Mouse (Mus musculus): ENCODE data around the gene 1190002N15Rik. TPM values are rescaled to one million over a fixed set of nuclear protein-coding genes. Genes with fewer than 3 reads are reported as not detected.

Gene 1190002N15Rik
- total RNA-seq (2014; rRNA removed) (21.8 and 23.4 TPM in 2 replicates), polyA plus RNA-seq (2012; rRNA removed) (10.0 and 10.1 TPM in 2 replicates)

DNA sequence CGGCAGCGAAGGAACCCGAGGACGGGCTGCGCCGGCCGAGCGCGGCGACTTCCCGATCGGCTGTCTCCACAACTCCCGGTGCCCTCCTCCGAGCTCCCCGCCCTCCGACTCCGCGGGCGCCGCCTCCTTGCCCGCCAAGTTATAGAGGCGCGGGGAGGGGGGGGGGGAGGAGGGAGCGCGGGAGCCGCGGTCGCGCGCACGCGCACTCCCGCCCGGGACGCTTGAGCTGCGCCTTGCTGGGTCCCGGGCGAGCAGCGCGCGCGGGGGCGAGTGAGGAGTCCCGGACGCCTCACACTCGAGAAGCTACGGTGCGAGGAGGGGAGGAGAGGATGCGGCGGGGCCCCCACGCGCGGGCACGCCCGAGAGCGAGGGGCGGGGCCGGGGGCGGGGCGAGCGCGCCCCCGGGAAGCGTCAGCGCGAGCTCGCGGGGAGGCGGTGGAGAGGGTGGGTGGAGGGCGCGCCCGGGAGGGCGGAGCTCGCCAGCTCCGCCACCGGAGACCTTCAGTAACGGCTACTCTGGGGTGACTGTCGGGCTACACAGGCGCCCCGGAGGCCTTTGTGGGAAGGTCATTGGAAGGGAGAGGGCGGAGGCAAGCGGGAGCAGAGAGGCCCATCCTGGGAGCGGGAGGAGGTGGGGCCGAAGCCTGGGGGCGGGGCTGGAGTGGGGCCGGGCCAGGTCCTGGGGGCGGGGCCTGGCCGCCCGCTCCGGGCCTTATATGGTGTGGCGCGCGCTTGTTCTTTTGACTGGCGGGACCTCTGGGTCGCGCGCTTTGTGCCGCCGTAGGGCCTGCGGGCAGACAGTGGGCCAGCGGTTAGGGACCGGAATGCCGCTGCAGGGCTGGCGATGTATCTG, at the start of gene 1190002N15Rik:
Gene 1190002N15Rik (minus strand): TSS at position 112 of the 853 bp plus-strand sequence.
- under 1% methylated on average over 89 of the region's 104 CpGs for WGBS

DNA sequence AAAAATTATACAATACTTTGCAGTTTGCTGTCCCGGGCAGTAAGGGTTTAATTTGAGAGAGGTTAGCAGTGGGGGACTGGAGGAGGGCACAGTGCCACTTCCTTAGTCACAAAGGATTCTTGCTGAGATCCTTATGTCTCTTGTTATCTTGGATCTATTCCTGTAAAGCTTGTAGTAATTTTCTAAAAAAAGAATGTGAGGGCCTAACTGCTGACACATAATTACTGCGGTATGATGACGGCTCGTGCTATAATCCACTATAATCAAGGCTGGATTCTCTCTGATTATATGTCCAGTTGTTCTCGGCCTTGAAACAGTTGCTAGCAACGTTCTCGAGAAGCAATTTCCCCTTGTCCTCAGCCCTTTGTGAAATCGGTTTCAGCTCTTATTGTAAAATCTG, 44.4 kb upstream of the 1190002N15Rik start:
- WGBS, result 82% methylated on average over 8 of the region's 8 CpGs
- Histone ChIP-seq H3K36me3 (ENCODE audit: control insufficient read depth, insufficient read depth, low read length) (no peaks in the 10 kb centered on the region), H3K9ac (ENCODE audit: low read depth, low read length) (no peak overlapping the region), H3K27me3 (ENCODE audit: control insufficient read depth, insufficient read depth, low read length) (no peaks in the 10 kb centered on the region), H3K4me3 (ENCODE audit: insufficient read depth, low read depth, low read length) (no peak overlapping the region), H3K27ac (replicated peaks; ENCODE audit: insufficient read depth, low read depth, low read length) (no peak overlapping the region), H3K4me1 (ENCODE audit: control insufficient read depth, insufficient read depth, low read length) (no peaks in the 10 kb centered on the region), H3K79me2 (ENCODE audit: control insufficient read depth, insufficient read depth, low read length) (no peaks in the 10 kb centered on the region)
- no peak for TF ChIP-seq CTCF (IDR thresholded peaks at IDR 0.05; ENCODE audit: low read depth, low read length)
- TF ChIP-seq POLR2A (IDR thresholded peaks at IDR 0.05; ENCODE audit: extremely low read depth, insufficient read depth, low read length), result no peak
- no peak for DNase-seq (ENCODE audit: extremely low read depth, low read depth, low spot score)

More for the DNA sequence above, at the start of gene 1190002N15Rik:
- peak; percentile 84 for DNase-seq (ENCODE audit: extremely low read depth, low read depth, low spot score)
- Histone ChIP-seq H3K27me3 (ENCODE audit: control insufficient read depth, insufficient read depth, low read length) (no peaks in the 10 kb centered on the region), H3K4me1 (ENCODE audit: control insufficient read depth, insufficient read depth, low read length) (peaks cover 8% of the 10 kb centered on the region), H3K27ac (replicated peaks; ENCODE audit: insufficient read depth, low read depth, low read length) (peak within 1 kb of the TSS; percentile 96), H3K79me2 (ENCODE audit: control insufficient read depth, insufficient read depth, low read length) (peaks cover 3% of the 10 kb centered on the region; the same call in 1 of the 2 replicates), H3K9ac (ENCODE audit: low read depth, low read length) (peak within 1 kb of the TSS; percentile 92), H3K4me3 (ENCODE audit: insufficient read depth, low read depth, low read length) (peak within 1 kb of the TSS; percentile 90), H3K36me3 (ENCODE audit: control insufficient read depth, insufficient read depth, low read length) (no peaks in the 10 kb centered on the region)
- TF ChIP-seq POLR2A (IDR thresholded peaks at IDR 0.05; ENCODE audit: extremely low read depth, insufficient read depth, low read length) (peak; percentile 96), CTCF (IDR thresholded peaks at IDR 0.05; ENCODE audit: low read depth, low read length) (no peak)

DNA sequence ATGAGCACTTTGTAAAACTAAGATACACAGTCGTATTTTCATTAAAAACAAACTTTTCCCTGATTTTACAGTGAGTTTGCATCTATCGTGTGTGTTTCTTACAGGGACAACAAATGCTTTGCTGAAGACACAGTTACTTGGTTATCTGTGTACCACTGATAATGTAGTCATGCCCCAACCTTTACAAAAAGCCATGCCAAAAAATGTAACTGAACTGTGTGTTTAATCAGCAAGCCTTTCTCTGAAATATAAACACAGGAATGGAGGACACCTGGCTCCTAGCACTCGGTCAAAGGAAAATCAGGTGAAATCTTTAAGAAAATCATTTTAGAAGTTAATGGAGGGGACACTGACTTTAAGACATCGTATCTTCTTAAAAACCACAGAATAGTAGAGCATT, 43.8 kb upstream of the 1190002N15Rik start:
- TF ChIP-seq POLR2A (IDR thresholded peaks at IDR 0.05; ENCODE audit: extremely low read depth, insufficient read depth, low read length) (no peak), CTCF (IDR thresholded peaks at IDR 0.05; ENCODE audit: low read depth, low read length) (no peak)

DNA sequence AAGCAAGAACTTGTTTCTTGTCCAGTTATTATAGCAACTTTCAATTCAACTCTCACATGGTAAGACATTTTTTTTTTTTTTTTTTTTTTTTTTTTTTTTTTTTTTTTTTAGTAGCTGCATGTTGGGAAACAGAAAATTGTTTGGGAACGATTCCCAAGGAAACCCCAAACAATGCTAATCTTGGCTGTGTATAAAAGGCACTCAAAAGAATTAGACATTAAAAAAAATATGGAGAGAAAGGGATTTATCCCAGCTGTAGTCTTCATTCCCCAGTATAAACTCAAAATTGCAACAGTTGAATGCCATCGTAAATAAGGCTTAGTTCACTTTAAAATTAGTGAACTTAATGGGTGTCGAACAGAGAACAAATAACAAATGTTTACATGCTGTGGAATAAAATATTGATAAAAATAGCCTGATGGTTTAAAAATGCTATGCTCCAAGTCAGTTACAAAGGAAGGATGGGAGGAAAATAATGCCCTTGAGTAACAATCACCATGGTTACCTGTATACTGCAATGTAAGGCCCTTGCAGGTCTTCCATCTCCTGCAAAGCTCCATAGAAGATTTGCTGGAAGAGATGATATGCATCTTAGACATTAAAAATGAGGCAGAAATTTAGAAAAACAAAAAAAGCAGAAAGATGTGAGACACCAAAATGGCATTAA, 42.3 kb upstream of the 1190002N15Rik start:
- Histone ChIP-seq H3K4me3 (ENCODE audit: insufficient read depth, low read depth, low read length) (no peak overlapping the region), H3K27ac (replicated peaks; ENCODE audit: insufficient read depth, low read depth, low read length) (no peak overlapping the region), H3K79me2 (ENCODE audit: control insufficient read depth, insufficient read depth, low read length) (no peaks in the 10 kb centered on the region), H3K27me3 (ENCODE audit: control insufficient read depth, insufficient read depth, low read length) (no peaks in the 10 kb centered on the region), H3K36me3 (ENCODE audit: control insufficient read depth, insufficient read depth, low read length) (no peaks in the 10 kb centered on the region), H3K4me1 (ENCODE audit: control insufficient read depth, insufficient read depth, low read length) (no peaks in the 10 kb centered on the region), H3K9ac (ENCODE audit: low read depth, low read length) (no peak overlapping the region)
- TF ChIP-seq POLR2A (IDR thresholded peaks at IDR 0.05; ENCODE audit: extremely low read depth, insufficient read depth, low read length), result no peak
- no peak for TF ChIP-seq CTCF (IDR thresholded peaks at IDR 0.05; ENCODE audit: low read depth, low read length)
- WGBS, result 87% methylated on average over 3 of the region's 3 CpGs
- DNase-seq (ENCODE audit: extremely low read depth, low read depth, low spot score), result no peak

More for the DNA sequence above, 43.8 kb upstream of the 1190002N15Rik start:
- H3K4me1 ChIP-seq (ENCODE audit: control insufficient read depth, insufficient read depth, low read length), result no peaks in the 10 kb centered on the region
- DNase-seq (ENCODE audit: extremely low read depth, low read depth, low spot score), result no peak
- no peak overlapping the region for H3K4me3 ChIP-seq (ENCODE audit: insufficient read depth, low read depth, low read length)
- no peak overlapping the region for H3K9ac ChIP-seq (ENCODE audit: low read depth, low read length)
- H3K27ac ChIP-seq (replicated peaks; ENCODE audit: insufficient read depth, low read depth, low read length), result no peak overlapping the region
- H3K36me3 ChIP-seq (ENCODE audit: control insufficient read depth, insufficient read depth, low read length), result no peaks in the 10 kb centered on the region
- 79% methylated on average over 4 of the region's 4 CpGs for whole genome bisulfite sequencing
- no peaks in the 10 kb centered on the region for H3K27me3 ChIP-seq (ENCODE audit: control insufficient read depth, insufficient read depth, low read length)
- no peaks in the 10 kb centered on the region for H3K79me2 ChIP-seq (ENCODE audit: control insufficient read depth, insufficient read depth, low read length)

DNA sequence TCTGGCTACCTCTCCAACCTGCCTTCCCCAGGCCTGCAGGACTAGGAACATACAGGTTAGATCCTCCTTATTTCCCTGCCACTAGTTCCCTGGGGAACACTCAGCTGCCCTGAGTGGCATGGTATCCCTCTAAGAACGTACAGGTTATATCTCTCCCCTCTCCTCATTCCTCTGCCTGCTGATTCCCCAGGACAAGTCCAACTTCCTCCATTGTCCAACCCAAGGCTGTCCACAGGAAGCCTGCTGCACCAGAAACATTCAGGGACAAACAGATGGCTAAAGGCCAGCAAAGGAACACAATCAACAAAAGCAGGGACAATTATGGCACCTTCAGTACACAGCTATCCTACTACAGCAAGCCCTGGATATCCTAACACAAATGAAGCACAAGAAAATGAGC, 33.9 kb upstream of the 1190002N15Rik start:
- TF ChIP-seq CTCF (IDR thresholded peaks at IDR 0.05; ENCODE audit: low read depth, low read length) (no peak), POLR2A (IDR thresholded peaks at IDR 0.05; ENCODE audit: extremely low read depth, insufficient read depth, low read length) (no peak)
- no peaks in the 10 kb centered on the region for H3K36me3 ChIP-seq (ENCODE audit: control insufficient read depth, insufficient read depth, low read length)
- H3K4me3 ChIP-seq (ENCODE audit: insufficient read depth, low read depth, low read length), result no peak overlapping the region
- H3K4me1 ChIP-seq (ENCODE audit: control insufficient read depth, insufficient read depth, low read length), result no peaks in the 10 kb centered on the region
- H3K9ac ChIP-seq (ENCODE audit: low read depth, low read length), result no peak overlapping the region
- 71% methylated on average over 1 of the region's 1 CpGs for WGBS
- H3K27me3 ChIP-seq (ENCODE audit: control insufficient read depth, insufficient read depth, low read length), result no peaks in the 10 kb centered on the region
- H3K27ac ChIP-seq (replicated peaks; ENCODE audit: insufficient read depth, low read depth, low read length), result no peak overlapping the region
- no peaks in the 10 kb centered on the region for H3K79me2 ChIP-seq (ENCODE audit: control insufficient read depth, insufficient read depth, low read length)
- no peak for DNase-seq (ENCODE audit: extremely low read depth, low read depth, low spot score)
